Mouse (Mus musculus): Measurements from ENCODE around the gene Wwc1. TPM values are rescaled to one million over a fixed set of nuclear protein-coding genes. Genes with fewer than 3 reads are reported as not detected.

The Wwc1 gene
- polyA plus RNA-seq, 1 experiment from 2014 or later: 7.2 TPM

GRCm38 (mm10) chr11:35892293-35892692 lies 88.0 kb downstream of the Wwc1 start:
- Histone ChIP-seq H3K4me3 (ENCODE audit: low read depth, low read length) (no peak overlapping the region), H3K27me3 (ENCODE audit: control insufficient read depth, insufficient read depth, low read length) (no peaks in the 10 kb centered on the region), H3K4me1 (ENCODE audit: control insufficient read depth, insufficient read depth, low read length) (no peaks in the 10 kb centered on the region; the same call in 1 of the 2 replicates), H3K27ac (ENCODE audit: low read depth, low read length) (peak overlapping the region; percentile 22; the same call in 1 of the 2 replicates), H3K9ac (replicated peaks; ENCODE audit: low read depth, low read length) (no peak overlapping the region), H3K36me3 (ENCODE audit: control insufficient read depth, insufficient read depth, low read length) (no peaks in the 10 kb centered on the region), H3K4me2 (ENCODE audit: low read depth, low read length) (no peak overlapping the region), H3K9me3 (ENCODE audit: control insufficient read depth, low read length) (no peaks in the 10 kb centered on the region)
- ATAC-seq (ENCODE audit: low read depth): no peak
- WGBS: 60% methylated on average over 9 of the region's 9 CpGs

- 34% methylated on average over 8 of the region's 8 CpGs for WGBS
- Histone ChIP-seq H3K9ac (replicated peaks; ENCODE audit: low read depth, low read length) (no peak overlapping the region), H3K9me3 (ENCODE audit: control insufficient read depth, low read length) (no peaks in the 10 kb centered on the region), H3K27ac (ENCODE audit: low read depth, low read length) (0 out of 2 replicates have a peak overlapping the region, but pooled peaks have one; percentile 35), H3K4me3 (ENCODE audit: low read depth, low read length) (no peak overlapping the region), H3K4me1 (ENCODE audit: control insufficient read depth, insufficient read depth, low read length) (no peaks in the 10 kb centered on the region; the same call in 1 of the 2 replicates), H3K36me3 (ENCODE audit: control insufficient read depth, insufficient read depth, low read length) (no peaks in the 10 kb centered on the region), H3K4me2 (ENCODE audit: low read depth, low read length) (no peak overlapping the region), H3K27me3 (ENCODE audit: control insufficient read depth, insufficient read depth, low read length) (no peaks in the 10 kb centered on the region)
- peak; percentile 71 for ATAC-seq (ENCODE audit: low read depth)
Measured at GRCm38 (mm10) chr11:35888790-35889189, 91.5 kb downstream of the Wwc1 start.

- Histone ChIP-seq H3K4me1 (ENCODE audit: control insufficient read depth, insufficient read depth, low read length) (peaks cover 2% of the 10 kb centered on the region; the same call in 1 of the 2 replicates), H3K27me3 (ENCODE audit: control insufficient read depth, insufficient read depth, low read length) (no peaks in the 10 kb centered on the region), H3K27ac (ENCODE audit: low read depth, low read length) (no peak overlapping the region), H3K36me3 (ENCODE audit: control insufficient read depth, insufficient read depth, low read length) (no peaks in the 10 kb centered on the region), H3K4me2 (ENCODE audit: low read depth, low read length) (no peak overlapping the region), H3K9ac (replicated peaks; ENCODE audit: low read depth, low read length) (no peak overlapping the region), H3K4me3 (ENCODE audit: low read depth, low read length) (no peak overlapping the region), H3K9me3 (ENCODE audit: control insufficient read depth, low read length) (no peaks in the 10 kb centered on the region)
- no peak for ATAC-seq (ENCODE audit: low read depth)
- WGBS: 98% methylated on average over 6 of the region's 6 CpGs
Measured at GRCm38 (mm10) chr11:35882777-35883176, 97.5 kb downstream of the Wwc1 start.

GRCm38 (mm10) chr11:35878559-35878897 lies 101.8 kb downstream of the Wwc1 start:
- H3K9me3 ChIP-seq (ENCODE audit: control insufficient read depth, low read length): no peaks in the 10 kb centered on the region
- peaks cover 10% of the 10 kb centered on the region for H3K4me1 ChIP-seq (ENCODE audit: control insufficient read depth, insufficient read depth, low read length)
- no peak overlapping the region for H3K4me3 ChIP-seq (ENCODE audit: low read depth, low read length)
- WGBS: 32% methylated on average over 4 of the region's 4 CpGs
- no peak overlapping the region; the same call in 1 of the 2 replicates for H3K27ac ChIP-seq (ENCODE audit: low read depth, low read length)
- H3K36me3 ChIP-seq (ENCODE audit: control insufficient read depth, insufficient read depth, low read length): no peaks in the 10 kb centered on the region
- no peak overlapping the region for H3K4me2 ChIP-seq (ENCODE audit: low read depth, low read length)
- no peaks in the 10 kb centered on the region for H3K27me3 ChIP-seq (ENCODE audit: control insufficient read depth, insufficient read depth, low read length)
- no peak for ATAC-seq (ENCODE audit: low read depth)
- H3K9ac ChIP-seq (replicated peaks; ENCODE audit: low read depth, low read length): no peak overlapping the region

- Histone ChIP-seq H3K4me1 (ENCODE audit: control insufficient read depth, insufficient read depth, low read length) (peaks cover 11% of the 10 kb centered on the region), H3K27ac (ENCODE audit: low read depth, low read length) (no peak overlapping the region), H3K9ac (replicated peaks; ENCODE audit: low read depth, low read length) (no peak overlapping the region), H3K27me3 (ENCODE audit: control insufficient read depth, insufficient read depth, low read length) (no peaks in the 10 kb centered on the region), H3K36me3 (ENCODE audit: control insufficient read depth, insufficient read depth, low read length) (no peaks in the 10 kb centered on the region), H3K4me2 (ENCODE audit: low read depth, low read length) (no peak overlapping the region), H3K4me3 (ENCODE audit: low read depth, low read length) (no peak overlapping the region), H3K9me3 (ENCODE audit: control insufficient read depth, low read length) (no peaks in the 10 kb centered on the region)
- WGBS: 33% methylated on average over 14 of the region's 14 CpGs
- peak; percentile 71 for ATAC-seq (ENCODE audit: low read depth)
Measured at GRCm38 (mm10) chr11:35877651-35878558, 102.4 kb downstream of the Wwc1 start.

GRCm38 (mm10) chr11:35873624-35874244 lies 106.6 kb downstream of the Wwc1 start:
- peak overlapping the region; percentile 33 for H3K4me2 ChIP-seq (ENCODE audit: low read depth, low read length)
- no peak overlapping the region for H3K9ac ChIP-seq (replicated peaks; ENCODE audit: low read depth, low read length)
- no peaks in the 10 kb centered on the region for H3K9me3 ChIP-seq (ENCODE audit: control insufficient read depth, low read length)
- 34% methylated on average over 21 of the region's 21 CpGs for WGBS
- peak overlapping the region; percentile 52; the same call in 1 of the 2 replicates for H3K27ac ChIP-seq (ENCODE audit: low read depth, low read length)
- peak; percentile 39; the same call in 1 of the 2 replicates for ATAC-seq (ENCODE audit: low read depth)
- peaks cover 11% of the 10 kb centered on the region for H3K4me1 ChIP-seq (ENCODE audit: control insufficient read depth, insufficient read depth, low read length)
- no peaks in the 10 kb centered on the region for H3K36me3 ChIP-seq (ENCODE audit: control insufficient read depth, insufficient read depth, low read length)
- H3K4me3 ChIP-seq (ENCODE audit: low read depth, low read length): no peak overlapping the region
- H3K27me3 ChIP-seq (ENCODE audit: control insufficient read depth, insufficient read depth, low read length): no peaks in the 10 kb centered on the region

- 93% methylated on average over 9 of the region's 9 CpGs for WGBS
- Histone ChIP-seq H3K36me3 (ENCODE audit: control insufficient read depth, insufficient read depth, low read length) (no peaks in the 10 kb centered on the region), H3K27me3 (ENCODE audit: control insufficient read depth, insufficient read depth, low read length) (no peaks in the 10 kb centered on the region), H3K27ac (ENCODE audit: low read depth, low read length) (no peak overlapping the region), H3K4me1 (ENCODE audit: control insufficient read depth, insufficient read depth, low read length) (peaks cover 9% of the 10 kb centered on the region), H3K9me3 (ENCODE audit: control insufficient read depth, low read length) (no peaks in the 10 kb centered on the region), H3K4me3 (ENCODE audit: low read depth, low read length) (no peak overlapping the region), H3K4me2 (ENCODE audit: low read depth, low read length) (no peak overlapping the region), H3K9ac (replicated peaks; ENCODE audit: low read depth, low read length) (no peak overlapping the region)
- no peak for ATAC-seq (ENCODE audit: low read depth)
Measured at GRCm38 (mm10) chr11:35870961-35871360, 109.4 kb downstream of the Wwc1 start.

- Histone ChIP-seq H3K4me3 (ENCODE audit: low read depth, low read length) (no peak overlapping the region), H3K4me1 (ENCODE audit: control insufficient read depth, insufficient read depth, low read length) (peaks cover 24% of the 10 kb centered on the region), H3K9ac (replicated peaks; ENCODE audit: low read depth, low read length) (0 out of 2 replicates have a peak overlapping the region, but pooled peaks have one; percentile 16), H3K27me3 (ENCODE audit: control insufficient read depth, insufficient read depth, low read length) (no peaks in the 10 kb centered on the region), H3K36me3 (ENCODE audit: control insufficient read depth, insufficient read depth, low read length) (no peaks in the 10 kb centered on the region), H3K9me3 (ENCODE audit: control insufficient read depth, low read length) (no peaks in the 10 kb centered on the region), H3K27ac (ENCODE audit: low read depth, low read length) (peak overlapping the region; percentile 60), H3K4me2 (ENCODE audit: low read depth, low read length) (no peak overlapping the region)
- ATAC-seq (ENCODE audit: low read depth): no peak
- 33% methylated on average over 7 of the region's 7 CpGs for WGBS
Measured at GRCm38 (mm10) chr11:35866140-35866539, 114.2 kb downstream of the Wwc1 start.

All from neural tube, embryonic 14.5 days (tissue).